Mouse (Mus musculus) C2C12 (cell line): Measurements from ENCODE around the gene Mllt3. TPM values are rescaled to one million over a fixed set of nuclear protein-coding genes. Genes with fewer than 3 reads are reported as not detected.

ENCODE experiments used
- H3K27me3 ChIP-seq: one replicate; pipeline ENCODE4 v1.6.1; 2011; ENCODE audit not compliant: control insufficient read depth, insufficient read depth, insufficient read length
- H3K36me3 ChIP-seq: one replicate; pipeline ENCODE4 v1.6.1; 2011; ENCODE audit not compliant: control insufficient read depth, insufficient read depth
- H3K4me3 ChIP-seq: one replicate; pipeline ENCODE4 v1.5.1; 2011; ENCODE audit warnings: mild to moderate bottlenecking, control low read depth; ENCODE audit not compliant: poor library complexity, insufficient read depth, severe bottlenecking
- H3K79me2 ChIP-seq: one replicate; pipeline ENCODE4 v1.6.1; 2011; ENCODE audit not compliant: control insufficient read depth, insufficient read depth
- H3K79me3 ChIP-seq: one replicate; pipeline ENCODE4 v1.6.1; 2011; ENCODE audit warnings: low read depth, control low read depth
- H3ac ChIP-seq: one replicate; pipeline ENCODE3; 2011; ENCODE audit warnings: low read depth; ENCODE audit not compliant: control insufficient read depth, insufficient read length
- CEBPB ChIP-seq: IDR thresholded peaks from one replicate; pipeline ENCODE4 v1.6.1; 2011; ENCODE audit warnings: low read depth, mild to moderate bottlenecking, control low read depth, moderate library complexity
- CTCF ChIP-seq: IDR thresholded peaks from one replicate; pipeline ENCODE4 v1.5.1; 2011; ENCODE audit not compliant: control insufficient read depth, insufficient read depth, insufficient read length
- FOSL1 ChIP-seq: IDR thresholded peaks from one replicate; pipeline ENCODE4 v1.8.0; 2011; ENCODE audit warnings: mild to moderate bottlenecking, low read length; ENCODE audit not compliant: poor library complexity, insufficient read depth, severe bottlenecking
- MAX ChIP-seq: IDR thresholded peaks from one replicate; pipeline ENCODE4 v1.6.1; 2011; ENCODE audit warnings: mild to moderate bottlenecking, control low read depth
- MYOD1 ChIP-seq: IDR thresholded peaks from one replicate; pipeline ENCODE4 v1.6.1; 2011; ENCODE audit warnings: low read depth; ENCODE audit not compliant: control insufficient read depth, insufficient read length
- MYOG ChIP-seq: IDR thresholded peaks from one replicate; pipeline ENCODE4 v1.6.1; 2011; ENCODE audit not compliant: control insufficient read depth, insufficient read length; ENCODE audit errors: extremely low read depth
- USF1 ChIP-seq: IDR thresholded peaks from one replicate; pipeline ENCODE4 v1.6.1; 2011; ENCODE audit warnings: low read depth, mild to moderate bottlenecking, control low read depth, moderate library complexity
- polyA plus RNA-seq: library from polyadenylated mRNA; unstranded; fragments of >200 nt; fragmentation: generic; extraction: Trizol; gene quantifications from one replicate; pipeline ENCODE4 v1.2.1, GENCODE M21; 2012; ENCODE audit warnings: missing spikeins

Gene Mllt3
- polyA plus RNA-seq, 1 experiment = 8.1 TPM

DNA sequence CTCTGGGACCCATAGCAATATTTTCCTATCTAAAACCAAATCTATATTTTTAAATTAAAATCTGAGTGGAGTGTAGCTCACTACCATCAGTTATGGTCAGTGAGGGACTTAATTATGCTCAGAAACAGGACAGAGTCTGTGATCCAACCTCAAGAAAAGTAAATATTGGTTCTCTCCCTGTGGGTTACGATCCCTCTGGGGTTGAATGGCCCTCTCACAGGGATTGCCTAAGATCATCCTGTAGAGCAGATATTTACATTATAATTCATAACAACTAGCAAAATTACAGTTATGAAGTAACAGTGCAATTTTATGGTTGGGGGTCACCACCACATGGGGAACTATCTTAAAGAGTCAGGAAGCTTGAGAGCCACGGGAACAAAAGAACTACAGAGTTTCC lies 152.9 kb downstream of the Mllt3 start:
- Histone ChIP-seq H3K36me3 (no peaks in the 10 kb centered on the region), H3K79me2 (no peaks in the 10 kb centered on the region), H3ac (no peak overlapping the region), H3K27me3 (no peaks in the 10 kb centered on the region), H3K4me3 (no peak overlapping the region), H3K79me3 (no peaks in the 10 kb centered on the region)
- no peak for TF ChIP-seq MAX
- no peak for TF ChIP-seq CEBPB

DNA sequence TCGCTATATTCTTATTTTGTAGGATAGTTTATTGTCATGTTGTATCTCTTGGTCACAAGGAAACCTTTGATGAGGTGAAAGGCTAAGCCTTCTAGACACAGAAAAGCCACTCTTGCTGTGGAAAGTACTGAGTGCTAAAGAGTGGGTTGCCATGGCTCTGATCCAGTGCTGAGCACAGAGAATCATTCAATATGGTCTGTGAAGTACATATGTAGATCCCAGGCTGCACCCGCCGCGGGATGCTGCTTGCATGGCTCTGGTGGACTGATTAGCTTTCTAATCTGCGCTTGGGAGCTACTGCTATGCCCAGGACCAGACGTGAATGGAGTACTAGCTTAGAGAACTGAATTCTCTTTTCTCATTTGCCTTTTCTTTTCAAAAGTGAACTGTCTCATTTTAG lies 154.5 kb downstream of the Mllt3 start:
- Histone ChIP-seq H3K4me3 (no peak overlapping the region), H3K79me2 (no peaks in the 10 kb centered on the region), H3K27me3 (no peaks in the 10 kb centered on the region), H3K36me3 (no peaks in the 10 kb centered on the region), H3K79me3 (no peaks in the 10 kb centered on the region), H3ac (no peak overlapping the region)
- TF ChIP-seq MAX = no peak
- TF ChIP-seq USF1 = no peak
- TF ChIP-seq FOSL1 = no peak
- no peak for TF ChIP-seq CEBPB
- no peak for TF ChIP-seq MYOD1
- no peak for TF ChIP-seq CTCF
- TF ChIP-seq MYOG = no peak

- H3ac ChIP-seq = no peak overlapping the region
- no peaks in the 10 kb centered on the region for H3K79me3 ChIP-seq
- TF ChIP-seq MAX (no peak), FOSL1 (no peak), MYOG (no peak), MYOD1 (no peak), CTCF (no peak), USF1 (no peak), CEBPB (no peak)
- no peaks in the 10 kb centered on the region for H3K79me2 ChIP-seq
- H3K27me3 ChIP-seq = no peaks in the 10 kb centered on the region
- H3K4me3 ChIP-seq = no peak overlapping the region
- no peaks in the 10 kb centered on the region for H3K36me3 ChIP-seq
Observed at GRCm38 (mm10) chr4:87870563-87870962, 162.6 kb downstream of the Mllt3 start.

GRCm38 (mm10) chr4:87866564-87866963 lies 166.6 kb downstream of the Mllt3 start:
- no peak for TF ChIP-seq CEBPB
- no peak for TF ChIP-seq MYOG
- no peak for TF ChIP-seq MAX
- TF ChIP-seq CTCF = no peak
- TF ChIP-seq FOSL1 = no peak
- TF ChIP-seq USF1 = no peak
- TF ChIP-seq MYOD1 = no peak
- Histone ChIP-seq H3K27me3 (no peaks in the 10 kb centered on the region), H3ac (no peak overlapping the region), H3K4me3 (no peak overlapping the region), H3K79me2 (no peaks in the 10 kb centered on the region), H3K36me3 (no peaks in the 10 kb centered on the region), H3K79me3 (no peaks in the 10 kb centered on the region)

- Histone ChIP-seq H3K4me3 (no peak overlapping the region), H3K27me3 (no peaks in the 10 kb centered on the region), H3K79me2 (no peaks in the 10 kb centered on the region), H3K36me3 (no peaks in the 10 kb centered on the region), H3ac (no peak overlapping the region), H3K79me3 (no peaks in the 10 kb centered on the region)
- TF ChIP-seq FOSL1 = no peak
- no peak for TF ChIP-seq CEBPB
- TF ChIP-seq MYOG = no peak
- no peak for TF ChIP-seq MAX
- TF ChIP-seq CTCF = no peak
- TF ChIP-seq USF1 = no peak
- no peak for TF ChIP-seq MYOD1
Observed at GRCm38 (mm10) chr4:87865848-87866247, 167.3 kb downstream of the Mllt3 start.

DNA sequence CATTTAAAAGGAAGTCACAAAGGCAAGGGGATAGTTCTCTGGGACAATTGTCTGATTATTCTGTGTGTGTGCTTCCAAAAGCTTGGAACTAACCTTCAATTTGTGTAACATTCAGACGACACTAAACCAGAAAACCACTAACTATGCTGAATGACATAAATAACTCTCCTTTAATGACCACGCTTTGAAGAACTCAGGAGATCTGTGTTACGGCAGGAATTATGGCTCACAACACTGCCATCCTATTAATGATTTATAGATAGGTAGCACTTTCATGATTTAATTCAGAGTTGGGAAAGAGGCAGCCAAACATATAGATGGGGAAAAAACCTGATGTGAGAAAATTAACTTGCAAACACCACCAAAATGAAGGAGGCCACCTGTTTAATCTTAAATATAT lies 168.1 kb downstream of the Mllt3 start:
- Histone ChIP-seq H3ac (no peak overlapping the region), H3K27me3 (no peaks in the 10 kb centered on the region), H3K79me2 (no peaks in the 10 kb centered on the region), H3K4me3 (no peak overlapping the region), H3K79me3 (no peaks in the 10 kb centered on the region), H3K36me3 (no peaks in the 10 kb centered on the region)
- TF ChIP-seq CTCF = no peak
- TF ChIP-seq MAX = no peak
- no peak for TF ChIP-seq FOSL1
- TF ChIP-seq USF1 = no peak
- no peak for TF ChIP-seq CEBPB
- no peak for TF ChIP-seq MYOD1
- TF ChIP-seq MYOG = no peak
